Mouse (Mus musculus): ENCODE measurements around the gene Dnm3.

- TF ChIP-seq POLR2A (IDR thresholded peaks at IDR 0.05; ENCODE audit: extremely low read depth, insufficient read depth, low read length) (no peak), CTCF (IDR thresholded peaks at IDR 0.05; ENCODE audit: extremely low read depth, insufficient read depth, low read length) (no peak)
Measured at GRCm38 (mm10) chr1:162356481-162356880, 121.4 kb downstream of the Dnm3 start.
